ENCODE assay signal across 8 mouse cellular contexts in the genomic region with DNA sequence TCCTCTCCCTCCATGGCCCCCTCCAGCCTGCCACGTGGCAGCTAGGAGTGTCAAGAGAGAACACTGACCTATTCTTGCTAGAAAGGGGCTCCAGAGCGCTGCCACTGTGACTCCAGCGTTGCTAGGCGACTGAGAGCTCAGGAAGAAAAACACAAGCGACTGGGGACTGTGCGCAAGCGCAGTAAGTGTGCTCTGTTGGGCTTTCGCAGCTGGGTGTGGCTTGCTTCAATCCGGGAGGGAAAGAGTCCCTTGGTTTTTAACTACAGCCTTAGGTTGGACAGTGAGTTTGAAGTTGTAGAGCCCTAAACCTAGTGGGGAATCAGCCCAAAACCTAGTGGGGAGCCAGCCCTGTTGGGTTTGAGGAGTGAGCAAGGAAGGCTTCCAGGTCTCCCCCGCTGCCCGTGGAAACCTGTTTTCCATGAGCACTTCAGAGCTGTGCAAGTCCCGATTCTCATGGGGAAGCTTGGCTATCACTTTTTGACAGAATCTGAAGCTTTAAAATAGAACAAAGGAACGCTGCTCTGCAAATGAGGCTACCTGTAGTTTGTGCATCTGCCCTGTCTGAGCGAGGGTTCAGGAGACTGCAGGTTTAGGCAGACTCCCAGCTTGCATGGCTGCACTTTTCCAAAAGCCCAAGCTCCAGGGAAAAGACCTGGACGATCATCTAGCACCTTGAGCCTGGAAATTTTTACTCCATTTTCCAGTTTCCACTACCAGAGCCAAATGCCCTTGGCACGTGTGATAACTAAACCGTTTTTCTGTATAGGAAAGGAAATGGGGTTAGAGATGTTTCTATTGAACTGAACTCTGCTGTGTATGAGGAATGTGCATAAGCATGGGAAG. TPM values are rescaled to one million over a fixed set of nuclear protein-coding genes. Genes with fewer than 3 reads are reported as not detected.
DNase-seq lines count a peak whose midpoint lies in the region; ATAC-seq and TF ChIP-seq lines count a peak whose summit lies in the region.

A gene (minus strand): TSS at position 77 of the 843 bp plus-strand sequence.

- H3K36me3 ChIP-seq in hindbrain, embryonic 16.5 days (ENCODE audit: control insufficient read depth, insufficient read depth, low read length) = no peaks in the 10 kb centered on the region

- H3K27ac ChIP-seq in gastrocnemius, adult 2 months = peak within 1 kb of the TSS; percentile 87
- peak within 1 kb of the TSS; percentile 84 for H3K27ac ChIP-seq in hindbrain, embryonic 16.5 days (ENCODE audit: low read depth, low read length)

- DNase-seq in adrenal gland, adult (ENCODE audit: inconsistent age in 2 of 2, low spot score in 1 of 2) = peak; percentile 85 to 94
- DNase-seq in cerebellum, postnatal 36 days = peak; percentile 81
- DNase-seq in gastrocnemius, adult 2 months = peak; percentile 88
- DNase-seq in left cerebral cortex, adult 11 months (ENCODE audit: low spot score) = peak; percentile 87
- peak; percentile 87 for DNase-seq in lung, postnatal 25 days (ENCODE audit: low spot score)
- peak; percentile 87 to 92 for DNase-seq in right cerebral cortex, adult 2 months (ENCODE audit: low spot score in 2 of 2)
- no peak for DNase-seq in natural killer cell, adult 2 months (ENCODE audit: low spot score in 2 of 2)

- intact Hi-C loops in gastrocnemius, adult 2 months (cut with DNase I) = loop anchor here (5.0 kb wide), 1 partner anchor 175 kb away; a partner anchor contains a TSS

- H3K4me1 ChIP-seq in hindbrain, embryonic 16.5 days (ENCODE audit: control insufficient read depth, insufficient read depth, low read depth, low read length) = peaks cover 11% of the 10 kb centered on the region

- 7% methylated on average over 17 of the region's 17 CpGs for WGBS in hindbrain, embryonic 16.5 days

- no peaks in the 10 kb centered on the region for H3K9me3 ChIP-seq in hindbrain, embryonic 16.5 days (ENCODE audit: control insufficient read depth, low read length)

- peak; percentile 99 for ATAC-seq in hindbrain, embryonic 16.5 days

- peak within 1 kb of the TSS; percentile 74 for H3K4me3 ChIP-seq in gastrocnemius, adult 2 months
- peak within 1 kb of the TSS; percentile 50 for H3K4me3 ChIP-seq in hindbrain, embryonic 16.5 days (ENCODE audit: low read length)

- TF ChIP-seq CTCF in gastrocnemius, adult 2 months (IDR thresholded peaks at IDR 0.05) = no peak

- peak within 1 kb of the TSS; percentile 75 for H3K4me2 ChIP-seq in hindbrain, embryonic 16.5 days (ENCODE audit: low read length)

- H3K27me3 ChIP-seq in hindbrain, embryonic 16.5 days (replicated peaks; ENCODE audit: control insufficient read depth, insufficient read depth, low read length) = no peaks in the 10 kb centered on the region

- H3K9ac ChIP-seq in hindbrain, embryonic 16.5 days (ENCODE audit: low read depth, low read length) = peak within 1 kb of the TSS; percentile 68

RNA-seq across cellular contexts. Expression of the gene that starts here (rescaled TPM):
- under 1 TPM in 1 of 2 experiments, not detected in 1; 0.36 TPM for total RNA-seq in gastrocnemius, adult 2 months (2021)
- 0.23 and 0.35 TPM in 2 replicates for polyA plus RNA-seq in hindbrain, embryonic 16.5 days (2015; fragmentation: Nextera tagmentation; extraction: Ambion mirVana)

Comparison
In these comparisons a context has a peak if more than half of its experiments do, and no peak if none do; other contexts are left out.
1. Peak in DNase-seq, H3K4me3 ChIP-seq and H3K27ac ChIP-seq in gastrocnemius, adult 2 months; RNA of the gene not detected or under 1 TPM.
2. Peak in ATAC-seq, H3K4me3 ChIP-seq, H3K27ac ChIP-seq, H3K9ac ChIP-seq and H3K4me2 ChIP-seq in hindbrain, embryonic 16.5 days; RNA of the gene not detected or under 1 TPM.
3. DNase-seq: peak in adrenal gland, adult (2 of 2), cerebellum, postnatal 36 days (2 of 2), left cerebral cortex, adult 11 months (single experiment), lung, postnatal 25 days (single experiment) and right cerebral cortex, adult 2 months (2 of 2); none in natural killer cell, adult 2 months (0 of 2).